Mouse (Mus musculus) macrophage (primary cell): ENCODE results near the gene Cds2. TPM values are rescaled to one million over a fixed set of nuclear protein-coding genes. Genes with fewer than 3 reads are reported as not detected.
"Not testable (repeated sequence)": the region's sequence is repeated elsewhere in the genome, so short reads cannot be mapped to it uniquely, and the experiment has no call there.

Source experiments
- H3K27ac ChIP-seq: fragments of 350-480 bp; formaldehyde crosslinking; 2 replicates; pipeline ENCODE4 v1.9.0; 2021
- H3K36me3 ChIP-seq: fragments of 350-480 bp; formaldehyde crosslinking; 2 replicates; pipeline ENCODE4 v1.9.0; 2021; ENCODE audit errors: inconsistent target
- H3K4me3 ChIP-seq: fragments of 350-480 bp; formaldehyde crosslinking; 2 replicates; pipeline ENCODE4 v1.9.0; 2021; ENCODE audit errors: inconsistent target
- H3K79me2 ChIP-seq: fragments of 350-480 bp; formaldehyde crosslinking; 2 replicates; pipeline ENCODE4 v1.9.0; 2021; ENCODE audit errors: inconsistent target
- WGBS: methylation state at CpG from one replicate; pipeline ENCODE4 v1.1.7; 2026; ENCODE audit warnings: inconsistent platforms; ENCODE audit not compliant: missing documents; 5-methylcytosine and 5-hydroxymethylcytosine counted together
- polyA plus RNA-seq: library from polyadenylated mRNA; stranded (reverse); fragments of 250-400 nt; gene quantifications from 3 replicates; pipeline ENCODE4 v1.2.4, GENCODE M21; 2018; ENCODE audit warnings: inconsistent platforms

Cds2 gene
- polyA plus RNA-seq, 1 experiment from 2014 or later = 27.8 TPM

DNA sequence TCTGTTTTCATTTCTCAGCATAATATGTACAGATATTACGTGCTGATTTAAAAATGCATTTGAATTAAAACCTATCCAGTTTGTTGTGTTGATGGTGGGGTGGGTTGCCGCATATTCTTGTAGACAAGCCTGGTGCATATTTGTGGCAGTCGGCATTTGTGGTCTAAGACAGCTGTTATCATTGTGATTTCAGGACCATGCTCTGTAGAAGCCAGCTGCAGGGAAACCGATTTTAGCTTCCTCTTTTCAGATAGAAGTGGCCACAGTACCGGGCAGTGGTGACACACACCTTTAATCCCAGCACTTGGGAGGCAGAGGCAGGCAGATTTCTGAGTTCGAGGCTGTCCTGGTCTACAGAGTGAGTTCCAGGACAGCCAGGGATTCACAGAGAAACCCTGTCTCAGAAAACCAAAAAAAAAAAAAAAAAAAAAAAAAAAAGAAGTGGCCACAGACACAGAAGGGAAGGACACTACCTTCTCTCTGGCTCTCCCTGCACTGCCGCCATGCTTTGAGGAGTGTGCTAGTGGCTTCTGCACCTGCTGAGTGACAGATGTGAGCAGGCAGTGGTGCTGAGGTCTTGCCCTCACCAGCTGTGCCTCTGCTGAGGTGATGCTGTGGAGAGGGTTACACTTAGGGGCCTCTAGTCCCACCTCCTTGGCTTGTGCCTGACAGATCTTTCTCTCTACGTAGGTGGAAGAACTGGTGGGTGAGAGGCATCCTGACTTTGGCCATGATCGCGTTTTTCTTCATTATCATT, 30.9 kb downstream of the Cds2 start:
- 57% methylated on average over 8 of the region's 10 CpGs for WGBS
- Histone ChIP-seq H3K36me3 (peaks cover 45% of the 10 kb centered on the region), H3K4me3 (no peak overlapping the region), H3K27ac (no peak overlapping the region), H3K79me2 (peaks cover 47% of the 10 kb centered on the region)

DNA sequence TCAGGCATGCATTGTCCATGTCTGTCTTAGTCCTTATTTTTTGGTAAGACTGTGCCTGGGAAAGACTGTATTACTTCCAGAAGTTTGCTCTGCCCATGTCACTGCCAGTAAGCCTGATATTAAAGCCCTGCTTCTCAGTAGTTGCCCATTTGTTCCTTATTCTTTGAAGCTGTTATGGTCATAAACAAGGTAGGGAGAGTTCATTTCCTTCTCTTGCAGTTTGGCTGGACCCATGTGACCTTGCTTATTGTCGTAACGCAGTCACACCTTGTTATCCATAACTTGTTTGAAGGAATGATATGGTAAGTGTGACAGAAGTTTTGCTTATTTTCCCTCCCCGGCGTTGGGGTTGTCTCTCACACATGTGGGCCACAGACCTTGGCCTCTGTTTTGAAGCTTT, 35.3 kb downstream of the Cds2 start:
- Histone ChIP-seq H3K4me3 (no peak overlapping the region), H3K27ac (no peak overlapping the region), H3K79me2 (peaks cover 4% of the 10 kb centered on the region; the same call in 1 of the 2 replicates), H3K36me3 (peaks cover 88% of the 10 kb centered on the region)
- WGBS = 100% methylated on average over 2 of the region's 4 CpGs

DNA sequence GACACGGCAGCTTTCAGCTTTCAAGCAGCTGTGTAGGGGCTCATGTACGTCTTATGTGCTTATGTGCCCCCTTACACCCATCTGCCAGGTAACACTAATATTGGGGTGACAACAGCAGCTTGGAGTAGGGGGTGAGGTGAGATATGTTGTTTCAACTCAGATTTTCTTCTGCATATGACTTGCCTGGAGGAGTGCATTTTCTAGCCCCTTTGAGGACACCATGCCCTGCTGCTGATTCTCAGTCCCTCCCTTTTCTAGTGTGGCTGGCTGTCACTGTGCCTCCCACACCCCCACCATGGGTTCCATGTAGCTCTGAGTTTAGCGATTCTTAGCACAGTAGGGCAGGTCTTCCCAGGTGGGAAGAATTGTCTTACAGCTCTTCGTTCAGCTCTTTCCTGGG, 38.5 kb downstream of the Cds2 start:
- Histone ChIP-seq H3K27ac (no peak overlapping the region), H3K36me3 (peaks cover 97% of the 10 kb centered on the region)

DNA sequence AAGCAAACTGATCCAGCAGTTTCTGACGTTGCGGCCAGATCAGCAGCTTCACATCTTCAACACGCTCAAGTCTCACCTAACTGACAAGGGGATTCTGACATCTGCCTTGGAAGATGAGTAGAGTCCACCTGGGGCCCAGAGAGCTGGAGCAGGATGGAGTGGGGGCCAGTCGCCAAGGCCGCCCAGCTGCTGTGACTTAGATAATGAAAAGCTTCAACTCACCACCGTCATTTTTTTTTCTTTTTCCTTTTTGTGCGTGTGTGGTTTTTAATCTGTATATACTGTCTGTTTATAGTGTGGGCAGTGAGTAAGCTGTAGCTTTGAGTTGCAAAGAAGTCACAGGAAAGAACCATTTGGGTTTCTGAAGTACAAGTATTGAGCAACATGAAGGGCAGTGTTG, 42.2 kb downstream of the Cds2 start:
- no peak overlapping the region for H3K4me3 ChIP-seq
- peaks cover 88% of the 10 kb centered on the region for H3K36me3 ChIP-seq

More for the DNA sequence above, 38.5 kb downstream of the Cds2 start:
- 95% methylated on average over 4 of the region's 4 CpGs for WGBS
- Histone ChIP-seq H3K4me3 (no peak overlapping the region), H3K79me2 (no peaks in the 10 kb centered on the region)

DNA sequence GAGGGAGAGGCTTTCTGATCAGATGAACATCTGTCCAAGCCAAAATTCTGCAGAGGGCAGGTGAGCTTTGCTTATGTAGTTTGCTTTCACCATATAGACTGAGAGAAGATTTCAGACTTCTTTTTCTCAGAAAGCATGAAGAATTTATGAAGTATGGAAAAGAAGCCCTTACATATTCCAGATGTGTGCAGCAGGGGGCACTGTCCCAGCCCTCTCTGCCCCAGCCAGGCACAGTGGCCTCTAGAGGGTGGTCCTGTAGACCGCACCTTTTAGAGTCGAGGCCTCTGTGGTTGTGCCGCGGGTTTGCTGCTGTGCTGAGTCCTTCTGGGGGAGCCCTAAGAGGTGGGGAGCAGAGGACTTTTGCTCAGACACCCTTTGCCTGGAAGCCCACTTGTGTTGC, 43.0 kb downstream of the Cds2 start:
- H3K36me3 ChIP-seq = peaks cover 81% of the 10 kb centered on the region
- H3K27ac ChIP-seq = no peak overlapping the region
- no peak overlapping the region for H3K4me3 ChIP-seq
- H3K79me2 ChIP-seq = no peaks in the 10 kb centered on the region
- 50% methylated on average over 4 of the region's 4 CpGs for WGBS

More for the DNA sequence above, 42.2 kb downstream of the Cds2 start:
- no peak overlapping the region for H3K27ac ChIP-seq
- no peaks in the 10 kb centered on the region for H3K79me2 ChIP-seq
- 81% methylated on average over 7 of the region's 7 CpGs for WGBS

DNA sequence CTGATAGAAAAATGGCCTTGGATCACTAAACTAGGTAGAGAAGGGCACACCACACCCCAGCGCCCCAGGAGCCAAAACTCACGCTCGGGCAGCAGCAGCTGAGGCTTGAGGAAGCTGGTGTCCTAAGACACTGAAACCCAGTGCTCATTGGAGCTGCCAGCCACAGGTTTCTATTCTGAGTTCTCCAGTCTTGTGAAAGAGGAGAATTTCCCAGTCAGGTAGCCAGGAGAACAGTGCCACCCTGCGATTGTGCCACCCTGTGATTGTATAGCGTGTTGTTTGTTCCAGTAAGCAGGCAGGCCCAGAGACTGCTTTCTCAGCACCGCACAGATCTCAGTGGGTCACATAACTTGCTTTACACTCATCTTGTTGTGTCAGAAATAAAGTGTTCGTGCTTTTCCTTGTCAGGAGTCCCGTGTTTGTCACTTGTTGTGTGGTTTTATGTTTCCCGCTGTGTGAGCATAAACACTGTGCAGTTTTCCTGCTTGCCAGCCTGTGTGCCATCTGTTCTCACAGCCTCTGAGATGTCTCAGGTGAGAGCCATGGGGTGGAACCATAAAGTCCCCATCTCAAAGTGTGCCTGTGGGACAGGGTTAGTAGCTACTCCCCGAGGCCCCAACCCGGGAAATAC, 44.4 kb downstream of the Cds2 start:
- WGBS = 92% methylated on average over 10 of the region's 11 CpGs
- H3K36me3 ChIP-seq = peaks cover 76% of the 10 kb centered on the region
- no peak overlapping the region for H3K4me3 ChIP-seq

DNA sequence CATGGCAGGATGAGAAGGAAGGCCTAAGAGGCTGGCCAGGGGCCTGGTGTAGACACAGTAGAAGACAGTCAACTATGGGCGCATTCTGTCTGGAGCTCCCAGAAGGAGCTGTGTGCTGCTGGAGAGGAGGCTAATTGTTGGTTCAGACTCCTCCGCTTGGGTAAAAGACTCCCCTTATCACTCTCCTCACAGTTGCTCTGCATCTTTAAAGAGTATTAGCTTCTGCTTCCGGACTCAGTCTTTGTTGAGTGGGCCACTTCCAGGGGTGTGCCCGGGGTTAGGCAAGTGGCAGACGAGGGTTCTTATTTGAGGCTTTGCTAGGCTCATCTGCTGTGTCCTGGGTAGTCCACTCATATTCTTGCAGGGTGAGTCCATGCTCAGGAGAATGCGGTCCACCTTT, 45.9 kb downstream of the Cds2 start:
- Histone ChIP-seq H3K79me2 (no peaks in the 10 kb centered on the region), H3K36me3 (peaks cover 61% of the 10 kb centered on the region), H3K27ac (no peak overlapping the region), H3K4me3 (no peak overlapping the region)
- WGBS = 94% methylated on average over 6 of the region's 6 CpGs

More for the DNA sequence above, 44.4 kb downstream of the Cds2 start:
- no peak overlapping the region for H3K27ac ChIP-seq
- no peaks in the 10 kb centered on the region for H3K79me2 ChIP-seq

DNA sequence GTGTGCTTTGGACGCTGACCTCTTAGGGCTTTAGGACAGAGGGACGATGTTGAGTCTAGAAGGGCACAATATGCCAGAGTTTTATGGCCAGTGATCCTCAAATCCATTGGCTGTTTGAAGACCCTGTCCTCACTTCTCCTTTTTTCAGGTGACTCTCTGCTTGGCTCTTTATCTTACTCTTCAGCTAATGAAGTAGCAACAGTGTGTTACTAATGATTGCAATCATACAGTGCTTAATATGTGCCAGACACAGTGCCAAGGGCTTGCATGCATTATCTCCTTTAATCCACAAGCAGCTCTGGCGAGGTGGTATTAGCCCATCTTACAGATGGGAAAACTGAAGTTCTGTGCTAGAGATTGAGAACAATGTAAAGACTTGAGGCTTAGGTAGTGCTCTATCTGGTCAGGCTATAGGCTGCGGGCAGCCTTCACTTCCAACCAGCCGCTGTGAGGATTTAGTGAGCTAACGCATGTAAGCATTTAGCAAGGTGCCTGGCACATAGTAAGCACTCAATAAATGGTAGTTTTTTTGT, 46.5 kb downstream of the Cds2 start:
- 95% methylated on average over 6 of the region's 6 CpGs for WGBS
- no peak overlapping the region for H3K4me3 ChIP-seq
- H3K27ac ChIP-seq = no peak overlapping the region
- H3K36me3 ChIP-seq = peaks cover 55% of the 10 kb centered on the region
- H3K79me2 ChIP-seq = no peaks in the 10 kb centered on the region

DNA sequence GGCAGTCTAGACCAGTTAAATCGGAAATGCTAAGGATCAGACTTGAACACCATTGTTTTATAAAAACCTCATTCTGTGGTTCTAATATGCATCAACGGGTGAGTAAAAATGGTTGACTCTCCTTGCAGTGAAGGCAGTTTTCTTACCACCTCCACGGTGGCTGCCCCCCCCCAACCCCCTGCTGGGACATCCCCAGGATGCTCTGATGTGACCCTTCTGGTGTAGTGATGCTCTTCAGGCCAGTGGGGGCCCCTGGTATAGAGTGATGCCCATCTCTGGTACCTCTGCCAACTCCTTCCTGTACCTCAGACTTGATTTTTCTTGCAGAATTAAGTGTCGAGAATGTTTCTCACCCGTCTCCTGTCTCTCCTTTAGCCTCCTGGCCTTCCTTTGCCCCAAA, 49.7 kb downstream of the Cds2 start:
- 90% methylated on average over 5 of the region's 5 CpGs for WGBS
- Histone ChIP-seq H3K36me3 (peaks cover 26% of the 10 kb centered on the region; the same call in 1 of the 2 replicates), H3K4me3 (no peak overlapping the region), H3K27ac (no peak overlapping the region), H3K79me2 (no peaks in the 10 kb centered on the region)

DNA sequence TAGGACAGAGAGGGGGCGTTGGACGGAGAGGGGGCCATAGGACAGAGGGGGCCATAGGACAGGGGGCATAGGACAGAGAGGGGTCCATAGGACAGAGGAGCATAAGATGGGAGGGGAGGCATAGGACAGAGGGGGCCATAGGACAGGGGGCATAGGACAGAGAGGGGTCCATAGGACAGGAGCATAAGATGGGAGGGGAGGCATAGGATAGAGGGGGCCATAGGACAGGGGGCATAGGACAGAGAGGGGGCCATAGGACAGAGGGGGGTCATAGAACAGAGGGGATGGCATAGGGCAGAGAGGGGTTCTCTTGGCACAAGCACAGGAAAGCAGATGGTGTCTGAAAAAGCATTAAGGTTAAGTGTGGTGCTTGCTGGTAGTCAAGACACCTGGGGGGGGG, 50.6 kb downstream of the Cds2 start:
- Histone ChIP-seq H3K27ac (no peak overlapping the region), H3K36me3 (peaks cover 20% of the 10 kb centered on the region; the same call in 1 of the 2 replicates), H3K79me2 (no peaks in the 10 kb centered on the region), H3K4me3 (no peak overlapping the region)
- 60% methylated on average over 1 of the region's 2 CpGs for WGBS

DNA sequence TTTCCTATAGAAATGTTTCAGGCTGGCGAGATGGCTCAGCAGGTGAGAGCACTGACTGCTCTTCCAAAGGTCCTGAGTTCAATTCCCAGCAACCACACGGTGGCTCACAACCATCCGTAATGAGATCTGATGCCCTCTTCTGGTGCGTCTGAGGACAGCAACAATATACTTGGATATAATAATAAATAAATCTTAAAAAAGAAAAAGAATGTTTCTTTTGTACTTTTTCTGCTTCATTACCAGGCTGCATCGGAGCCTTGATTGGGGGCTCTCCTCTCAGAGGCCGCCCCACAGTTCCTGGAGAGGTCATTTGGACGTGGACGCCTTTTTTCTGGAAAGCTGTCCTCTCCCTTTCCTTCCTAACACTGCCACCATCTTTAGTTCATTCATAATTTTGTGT, 51.1 kb downstream of the Cds2 start:
- peaks cover 16% of the 10 kb centered on the region; the same call in 1 of the 2 replicates for H3K36me3 ChIP-seq
- H3K4me3 ChIP-seq, H3K79me2 ChIP-seq, H3K27ac ChIP-seq: not testable (repeated sequence)
- 85% methylated on average over 8 of the region's 8 CpGs for WGBS

DNA sequence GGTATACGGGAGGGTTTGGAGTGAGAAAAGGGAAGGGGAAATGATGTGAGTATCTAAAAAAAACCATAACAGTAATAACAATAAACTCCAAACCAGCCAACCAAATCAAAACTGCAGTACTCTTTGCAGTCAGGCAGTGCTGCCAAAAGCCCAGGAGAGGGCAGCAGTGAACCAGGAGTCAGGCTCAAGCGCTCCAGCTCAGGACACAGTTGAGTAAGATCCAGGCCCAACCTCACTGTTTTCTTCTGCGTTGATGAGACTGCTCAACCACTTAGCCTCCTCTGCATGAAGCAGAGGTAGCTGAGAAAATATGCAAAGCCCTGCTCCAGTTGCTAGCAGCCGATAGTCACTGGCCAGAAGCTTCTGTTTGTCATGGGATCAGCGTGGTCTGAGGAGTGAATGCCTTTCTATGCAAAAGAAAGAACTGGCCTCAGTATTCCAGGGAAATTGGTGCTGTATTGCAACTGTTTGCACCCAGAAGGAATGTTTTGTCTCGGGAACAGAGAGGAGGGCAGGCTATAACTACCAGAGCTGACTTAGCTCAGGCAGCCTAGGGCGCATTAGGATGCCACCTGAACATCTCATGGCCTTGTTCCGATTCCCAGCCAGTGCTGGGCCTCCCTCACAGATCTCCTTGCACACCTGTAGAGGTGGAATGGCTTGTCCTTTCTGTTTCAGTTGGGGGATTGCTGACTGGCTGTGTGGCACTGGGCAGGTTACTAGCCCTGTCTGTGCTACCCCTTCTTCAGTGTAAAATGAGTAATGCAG, 53.3 kb downstream of the Cds2 start:
- Histone ChIP-seq H3K36me3 (peaks cover 6% of the 10 kb centered on the region; the same call in 1 of the 2 replicates), H3K79me2 (no peaks in the 10 kb centered on the region), H3K27ac (no peak overlapping the region), H3K4me3 (no peak overlapping the region)
- WGBS = 53% methylated on average over 7 of the region's 8 CpGs

DNA sequence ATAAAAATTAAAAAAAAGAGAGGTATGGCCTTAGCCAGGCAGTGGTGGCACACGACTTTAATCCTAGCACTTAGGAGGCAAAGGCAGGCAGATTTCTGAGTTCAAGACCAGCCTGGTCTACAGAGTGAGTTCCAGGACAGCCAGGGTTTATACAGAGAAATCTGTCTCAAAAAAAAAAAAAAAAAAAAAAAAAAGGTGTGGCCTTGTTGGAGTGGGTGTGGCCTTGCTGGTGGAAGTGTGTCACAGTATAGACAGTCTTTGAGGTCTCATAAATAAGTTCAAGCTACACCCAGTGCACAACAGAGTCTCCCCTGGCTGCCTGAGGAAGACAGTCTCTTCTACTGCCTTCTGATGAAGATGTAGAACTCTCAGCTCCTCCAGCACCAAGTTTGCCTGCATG, 54.2 kb downstream of the Cds2 start:
- Histone ChIP-seq H3K4me3 (no peak overlapping the region), H3K27ac (no peak overlapping the region), H3K36me3 (no peaks in the 10 kb centered on the region), H3K79me2 (no peaks in the 10 kb centered on the region)
- WGBS = 100% methylated on average over 1 of the region's 1 CpGs

DNA sequence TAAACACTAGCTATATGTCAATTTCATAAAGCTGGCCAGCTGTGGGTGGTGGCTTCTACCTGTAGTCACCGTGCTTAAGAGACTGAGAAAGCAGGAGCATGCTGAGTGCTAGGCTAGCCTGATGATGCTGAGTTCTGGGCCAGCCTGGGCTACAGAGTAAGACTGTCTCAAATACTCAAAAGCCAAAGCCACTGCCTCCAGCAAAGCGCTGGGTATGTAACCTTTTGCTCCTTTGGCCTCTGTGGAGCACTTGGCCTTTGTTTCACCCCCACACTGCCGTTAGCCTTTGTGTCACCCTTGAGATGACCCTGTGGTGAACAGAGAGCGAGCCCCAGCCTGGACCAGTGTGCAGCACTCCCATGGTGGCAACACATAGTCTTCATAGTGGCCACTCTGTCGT, 57.6 kb downstream of the Cds2 start:
- no peaks in the 10 kb centered on the region for H3K36me3 ChIP-seq
- H3K4me3 ChIP-seq = no peak overlapping the region
- 89% methylated on average over 5 of the region's 5 CpGs for WGBS
- H3K79me2 ChIP-seq = no peaks in the 10 kb centered on the region
- H3K27ac ChIP-seq = no peak overlapping the region
